Mouse (Mus musculus) heart, embryonic 14.5 days (tissue): ENCODE results near the gene Slc35f6. TPM values are rescaled to one million over a fixed set of nuclear protein-coding genes. Genes with fewer than 3 reads are reported as not detected.

ENCODE experiments used
- ATAC-seq: fragments of 200-750 bp; cut with Nextera tagmentation; 2 replicates; pipeline ENCODE4 v1.8.0; 2017; ENCODE audit warnings: low read depth, moderate TSS enrichment; ENCODE audit not compliant: insufficient number of reproducible peaks, insufficient read depth, low FRiP score
- H3K27ac ChIP-seq, 2 experiments: fragments of 200-500 bp in 1 of 2; fragments of 300-500 bp in 1 of 2; sonication (generic) in 1 of 2; replicated peaks in 1 of 2; 2 replicates each; pipeline ENCODE4 v1.5.1; 2012 to 2014; ENCODE audit warnings: low read depth in 2 of 2, low read length in 2 of 2, control low read depth in 1 of 2, mild to moderate bottlenecking in 1 of 2, mixed read lengths in 1 of 2; ENCODE audit not compliant: control insufficient read depth in 1 of 2, insufficient read depth in 1 of 2
- H3K27me3 ChIP-seq: fragments of 300-500 bp; sonication (generic); 2 replicates; pipeline ENCODE4 v1.6.1; 2014; ENCODE audit warnings: mild to moderate bottlenecking, low read length, control low read depth; ENCODE audit not compliant: control insufficient read depth, insufficient read depth
- H3K36me3 ChIP-seq: fragments of 300-500 bp; sonication (generic); 2 replicates; pipeline ENCODE4 v1.6.1; 2014; ENCODE audit warnings: mild to moderate bottlenecking, control low read depth, low read length, mixed read lengths; ENCODE audit not compliant: control insufficient read depth, insufficient read depth
- H3K4me1 ChIP-seq, 2 experiments: fragments of 200-500 bp in 1 of 2; fragments of 300-500 bp in 1 of 2; sonication (generic) in 1 of 2; 2 replicates each; pipeline ENCODE4 v1.6.1; 2012 to 2014; ENCODE audit warnings: low read length in 2 of 2, control low read depth in 1 of 2, mixed read lengths in 1 of 2; ENCODE audit not compliant: control insufficient read depth in 2 of 2, insufficient read depth in 2 of 2
- H3K4me2 ChIP-seq: fragments of 300-500 bp; sonication (generic); 2 replicates; pipeline ENCODE4 v1.6.1; 2014; ENCODE audit warnings: mild to moderate bottlenecking, low read length
- H3K4me3 ChIP-seq, 2 experiments: fragments of 200-500 bp in 1 of 2; fragments of 300-500 bp in 1 of 2; sonication (generic) in 1 of 2; 2 replicates each; pipeline ENCODE4 v1.5.1; 2012 to 2014; ENCODE audit warnings: low read length in 2 of 2, mild to moderate bottlenecking in 2 of 2, control low read depth in 1 of 2, low read depth in 1 of 2, moderate library complexity in 1 of 2; ENCODE audit not compliant: control insufficient read depth in 1 of 2, insufficient read depth in 1 of 2
- H3K9ac ChIP-seq: fragments of 300-500 bp; sonication (generic); 2 replicates; pipeline ENCODE4 v1.6.1; 2014; ENCODE audit warnings: mild to moderate bottlenecking, low read length
- H3K9me3 ChIP-seq: fragments of 300-500 bp; sonication (generic); 2 replicates; pipeline ENCODE4 v1.6.1; 2016; ENCODE audit warnings: low read length, control low read depth; ENCODE audit not compliant: control insufficient read depth
- WGBS: fragments of 180-500 bp; shearing (Covaris S2); extraction: QIAGEN DNeasy Blood & Tissue Kit; methylation state at CpG from one replicate; pipeline ENCODE4 v1.1.7; 2014; 5-methylcytosine and 5-hydroxymethylcytosine counted together
- polyA plus RNA-seq: library from polyadenylated mRNA; unstranded; fragments of >200 nt; fragmentation: Nextera tagmentation; extraction: Ambion mirVana; gene quantifications from 2 replicates; pipeline ENCODE4 v1.2.1, GENCODE M21; 2014

The Slc35f6 gene
- polyA plus RNA-seq: 27.3 and 29.6 TPM in 2 replicates

GRCm38 (mm10) chr5:30647815-30648560 is at the start of gene Slc35f6:
TSS of gene Slc35f6 (plus strand) at chr5:30647933.
- Histone ChIP-seq H3K4me3 (peak within 1 kb of the TSS; percentile 71 to 91), H3K27ac (peak within 1 kb of the TSS; percentile 33 to 50), H3K9ac (peak within 1 kb of the TSS; percentile 76), H3K27me3 (no peaks in the 10 kb centered on the region), H3K4me1 (peaks cover 17 to 35% of the 10 kb centered on the region in 2 experiments), H3K4me2 (peak within 1 kb of the TSS; percentile 81), H3K9me3 (no peaks in the 10 kb centered on the region), H3K36me3 (peaks cover 11% of the 10 kb centered on the region)
- WGBS: under 1% methylated on average over 38 of the region's 38 CpGs
- ATAC-seq: peak; percentile 86

DNA sequence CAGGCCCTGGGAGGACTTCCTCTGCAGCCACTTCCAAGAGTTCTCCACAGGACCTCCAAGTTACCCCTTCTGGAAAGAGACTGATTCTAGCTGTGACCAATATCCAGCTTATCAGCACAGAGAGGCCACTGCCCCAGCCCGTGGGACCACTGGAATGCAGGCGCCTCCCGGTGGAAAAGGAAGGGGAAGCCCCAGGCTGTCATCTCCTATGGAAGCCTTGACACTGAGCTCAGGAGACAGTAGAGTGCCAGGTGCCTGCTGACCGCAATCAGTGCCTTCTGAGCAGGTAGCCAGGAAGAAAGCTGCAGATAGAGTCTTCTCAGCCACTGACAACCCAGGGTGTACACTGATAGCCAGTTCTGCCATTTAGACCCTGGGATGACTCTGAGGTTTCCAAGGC is 46.3 kb upstream of the Slc35f6 start:
- peak overlapping the region in 1 of 2 experiments; percentile 35; a peak in 2 of 4 replicates for H3K27ac ChIP-seq
- no peaks in the 10 kb centered on the region for H3K9me3 ChIP-seq
- 0 out of 2 replicates have a peak overlapping the region, but pooled peaks have one; percentile 7 for H3K9ac ChIP-seq
- ATAC-seq: no peak
- H3K4me3 ChIP-seq: no peak overlapping the region
- H3K4me1 ChIP-seq: peaks cover 43 to 44% of the 10 kb centered on the region in 2 experiments
- 0 out of 2 replicates have a peak overlapping the region, but pooled peaks have one; percentile 5 for H3K4me2 ChIP-seq
- no peaks in the 10 kb centered on the region for H3K27me3 ChIP-seq
- WGBS: 6% methylated on average over 4 of the region's 4 CpGs
- H3K36me3 ChIP-seq: no peaks in the 10 kb centered on the region

- no peak overlapping the region for H3K4me3 ChIP-seq
- peaks cover 48 to 53% of the 10 kb centered on the region in 2 experiments for H3K4me1 ChIP-seq
- H3K9ac ChIP-seq: no peak overlapping the region; the same call in 1 of the 2 replicates
- no peak for ATAC-seq
- WGBS: 85% methylated on average over 3 of the region's 3 CpGs
- H3K27me3 ChIP-seq: no peaks in the 10 kb centered on the region
- no peaks in the 10 kb centered on the region for H3K9me3 ChIP-seq
- H3K27ac ChIP-seq: peak overlapping the region in 1 of 2 experiments; percentile 96; a peak in 2 of 4 replicates
- no peaks in the 10 kb centered on the region for H3K36me3 ChIP-seq
- H3K4me2 ChIP-seq: no peak overlapping the region
Observed at GRCm38 (mm10) chr5:30603255-30603654, 44.5 kb upstream of the Slc35f6 start.

- H3K27ac ChIP-seq: peak overlapping the region; percentile 96
- peak overlapping the region; percentile 44 for H3K9ac ChIP-seq
Observed at GRCm38 (mm10) chr5:30603926-30604325, 43.8 kb upstream of the Slc35f6 start.

GRCm38 (mm10) chr5:30604769-30605188 is 43.0 kb upstream of the Slc35f6 start:
- Histone ChIP-seq H3K27me3 (no peaks in the 10 kb centered on the region), H3K4me1 (peaks cover 49 to 53% of the 10 kb centered on the region in 2 experiments), H3K4me3 (no peak overlapping the region), H3K4me2 (0 out of 2 replicates have a peak overlapping the region, but pooled peaks have one; percentile 12), H3K36me3 (no peaks in the 10 kb centered on the region), H3K27ac (peak overlapping the region; percentile 96), H3K9me3 (no peaks in the 10 kb centered on the region), H3K9ac (peak overlapping the region; percentile 44)
- peak; percentile 32 for ATAC-seq
- WGBS: 26% methylated on average over 8 of the region's 8 CpGs

More at GRCm38 (mm10) chr5:30603926-30604325, 43.8 kb upstream of the Slc35f6 start:
- WGBS: 65% methylated on average over 4 of the region's 4 CpGs
- H3K27me3 ChIP-seq: no peaks in the 10 kb centered on the region
- no peak overlapping the region for H3K4me3 ChIP-seq
- ATAC-seq: no peak
- H3K4me1 ChIP-seq: peaks cover 48 to 53% of the 10 kb centered on the region in 2 experiments
- H3K4me2 ChIP-seq: no peak overlapping the region
- H3K9me3 ChIP-seq: no peaks in the 10 kb centered on the region
- no peaks in the 10 kb centered on the region for H3K36me3 ChIP-seq

DNA sequence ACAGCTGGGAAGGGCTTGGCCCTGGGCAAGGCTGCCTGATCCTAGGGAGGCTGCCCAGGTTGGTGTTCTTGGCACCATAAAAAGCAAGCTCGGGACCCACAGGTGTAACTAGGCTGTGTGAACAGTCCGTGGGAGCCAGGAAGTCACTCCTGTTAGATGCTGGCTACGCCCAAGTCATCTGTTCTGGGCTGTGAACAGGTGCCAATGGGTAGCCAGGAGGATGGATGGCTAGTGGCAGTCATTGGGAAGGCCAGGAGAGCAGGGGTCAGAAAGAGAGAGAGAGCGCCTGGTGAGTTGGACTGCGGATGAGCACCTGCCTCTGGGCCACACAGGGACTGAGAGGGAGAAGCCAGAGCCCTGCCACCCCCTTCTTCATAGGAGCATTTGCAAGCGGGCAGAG is 42.1 kb upstream of the Slc35f6 start:
- Histone ChIP-seq H3K4me3 (no peak overlapping the region), H3K9me3 (no peaks in the 10 kb centered on the region), H3K9ac (peak overlapping the region; percentile 62), H3K27ac (peak overlapping the region; percentile 96), H3K36me3 (no peaks in the 10 kb centered on the region), H3K4me2 (no peak overlapping the region), H3K27me3 (no peaks in the 10 kb centered on the region), H3K4me1 (peaks cover 52% of the 10 kb centered on the region in 2 experiments)
- WGBS: 86% methylated on average over 6 of the region's 6 CpGs
- ATAC-seq: no peak

DNA sequence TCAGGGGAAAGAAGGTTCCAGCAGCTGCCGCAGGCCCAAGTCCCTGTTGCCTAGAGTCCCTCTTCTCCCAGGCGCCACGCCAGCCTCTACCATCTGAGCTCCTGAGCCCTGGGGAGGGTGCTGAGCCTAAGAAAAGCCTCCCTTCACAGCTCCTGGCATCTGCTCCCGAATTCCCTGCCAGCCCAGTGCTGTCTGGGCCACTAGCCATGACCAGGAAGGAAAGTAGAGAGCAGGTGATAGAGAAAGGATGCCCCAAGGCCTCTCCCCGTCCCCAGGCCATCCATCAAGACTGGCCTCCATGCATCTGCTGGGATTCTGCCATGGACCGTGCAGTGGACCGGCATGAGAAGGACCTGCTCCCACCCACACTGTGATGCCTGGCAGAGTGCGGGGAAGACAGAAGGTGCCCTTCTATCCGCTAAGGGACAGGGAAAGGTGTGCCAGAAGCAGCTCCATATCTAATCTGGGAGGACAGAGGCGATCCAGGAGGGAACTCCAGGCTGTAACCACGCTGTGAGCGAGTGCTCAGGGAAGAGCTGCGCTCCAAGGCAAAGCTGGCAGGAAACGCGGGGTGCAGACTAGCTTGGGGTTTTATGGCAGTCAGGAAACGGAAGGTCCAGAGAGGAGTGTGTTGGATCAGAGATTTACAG is 41.2 kb upstream of the Slc35f6 start:
- Histone ChIP-seq H3K4me2 (no peak overlapping the region), H3K4me3 (no peak overlapping the region), H3K9me3 (no peaks in the 10 kb centered on the region), H3K27ac (peak overlapping the region; percentile 6 to 96; a peak in 2 of 4 replicates), H3K27me3 (no peaks in the 10 kb centered on the region), H3K4me1 (peaks cover 46 to 52% of the 10 kb centered on the region in 2 experiments), H3K9ac (peak overlapping the region; percentile 42; the same call in 1 of the 2 replicates), H3K36me3 (no peaks in the 10 kb centered on the region)
- ATAC-seq: no peak
- WGBS: 74% methylated on average over 16 of the region's 16 CpGs
